Mouse (Mus musculus) stomach, postnatal 0 days (tissue): ENCODE measurements at regions not wholly inside any gene's neighbourhood (a gene's known extent, or its start where the extent isn't known, plus 50 kb on each side); places are given as distances from the start of the nearest gene placed in this dataset.

Experiments
- CTCF ChIP-seq: IDR thresholded peaks from 2 replicates; pipeline ENCODE4 v1.5.1; 2016; ENCODE audit warnings: antibody characterized with exemption, low read depth, mild to moderate bottlenecking, moderate library complexity
- EP300 ChIP-seq: optimal IDR thresholded peaks from 2 replicates; pipeline ENCODE3; 2016; ENCODE audit warnings: antibody characterized with exemption

- TF ChIP-seq CTCF (no peak), EP300 (no peak)
Measured at GRCm38 (mm10) chr10:9087171-9087570, 201.3 kb upstream of the Sash1 start.
